Mouse (Mus musculus) left cerebral cortex, postnatal 4 days (tissue): ENCODE measurements around the gene Sec14l4. TPM values are rescaled to one million over a fixed set of nuclear protein-coding genes. Genes with fewer than 3 reads are reported as not detected.
"Not testable (repeated sequence)": the region's sequence is repeated elsewhere in the genome, so short reads cannot be mapped to it uniquely, and the experiment has no call there.

Experiments used
- DNase-seq: peaks from one replicate; pipeline ENCODE4 v3.0.0-alpha.2; 2022
- intact Hi-C: fragments of 180-260 bp; cut with DNase I; formaldehyde crosslinking; loops from one replicate; pipeline ENCODE4 v1.15.1; 2025
- total RNA-seq, 2 experiments: library from RNA; stranded (reverse); gene quantifications; 2 replicates each; pipeline ENCODE4 v1.2.3; 2021

Sec14l4 gene
- not detected for total RNA-seq

GRCm38 (mm10) chr11:4031126-4031941, at the start of gene Sec14l4:
Gene Sec14l4, plus strand, starts transcription at chr11:4031462.
- intact Hi-C loops: no loop called here
- DNase-seq: no peak

- no peak for DNase-seq
- intact Hi-C loops: no loop called here
Observed at GRCm38 (mm10) chr11:3981536-3981935, 49.7 kb upstream of the Sec14l4 start.

- no peak for DNase-seq
- intact Hi-C loops: no loop called here
Observed at GRCm38 (mm10) chr11:3982275-3983209, 48.7 kb upstream of the Sec14l4 start.

- intact Hi-C loops: no loop called here
- peak; percentile 23 for DNase-seq
Observed at GRCm38 (mm10) chr11:3983291-3983862, 47.9 kb upstream of the Sec14l4 start, which contains the start of gene Gal3st1. Gene Gal3st1, plus strand, starts transcription at chr11:3983636.

GRCm38 (mm10) chr11:3983863-3984745, 47.2 kb upstream of the Sec14l4 start:
- intact Hi-C loops: no loop called here
- no peak for DNase-seq

- no peak for DNase-seq
- intact Hi-C loops: no loop called here
Observed at GRCm38 (mm10) chr11:3989748-3990147, 41.5 kb upstream of the Sec14l4 start.

GRCm38 (mm10) chr11:3993132-3993531, 38.1 kb upstream of the Sec14l4 start:
- DNase-seq: no peak
- intact Hi-C loops: no loop called here

GRCm38 (mm10) chr11:3993914-3994313, 37.3 kb upstream of the Sec14l4 start:
- DNase-seq: no peak

GRCm38 (mm10) chr11:3995511-3995910, 35.8 kb upstream of the Sec14l4 start:
- DNase-seq: no peak
- intact Hi-C loops: no loop called here

More at GRCm38 (mm10) chr11:3993914-3994313, 37.3 kb upstream of the Sec14l4 start:
- intact Hi-C loops: no loop called here

- intact Hi-C loops: no loop called here
Observed at GRCm38 (mm10) chr11:3996840-3997239, 34.4 kb upstream of the Sec14l4 start.

GRCm38 (mm10) chr11:3997978-3998720, 33.1 kb upstream of the Sec14l4 start:
- intact Hi-C loops: no loop called here
- DNase-seq: no peak

More at GRCm38 (mm10) chr11:3996840-3997239, 34.4 kb upstream of the Sec14l4 start:
- no peak for DNase-seq

GRCm38 (mm10) chr11:3999547-3999946, 31.7 kb upstream of the Sec14l4 start:
- intact Hi-C loops: no loop called here
- no peak for DNase-seq

GRCm38 (mm10) chr11:4001603-4002002, 29.7 kb upstream of the Sec14l4 start:
- DNase-seq: peak; percentile 68
- intact Hi-C loops: loop anchor here (5.0 kb wide), 1 partner anchor 81 kb away; no protein-coding TSS in a partner anchor

GRCm38 (mm10) chr11:4005220-4005805, 25.9 kb upstream of the Sec14l4 start:
- DNase-seq: no peak
- intact Hi-C loops: no loop called here

GRCm38 (mm10) chr11:4006462-4006861, 24.8 kb upstream of the Sec14l4 start:
- intact Hi-C loops: no loop called here
- no peak for DNase-seq

- intact Hi-C loops: no loop called here
- no peak for DNase-seq
Observed at GRCm38 (mm10) chr11:4012616-4013015, 18.6 kb upstream of the Sec14l4 start.

- DNase-seq, intact Hi-C loops: not testable (repeated sequence)
Observed at GRCm38 (mm10) chr11:4015796-4016195, 15.5 kb upstream of the Sec14l4 start.

GRCm38 (mm10) chr11:4022111-4022510, 9.2 kb upstream of the Sec14l4 start:
- DNase-seq, intact Hi-C loops: not testable (repeated sequence)

- intact Hi-C loops: no loop called here
- no peak for DNase-seq
Observed at GRCm38 (mm10) chr11:4023321-4023720, 7.9 kb upstream of the Sec14l4 start.
